Mouse (Mus musculus) MEL (cell line): ENCODE results near the gene Nos3. TPM values are rescaled to one million over a fixed set of nuclear protein-coding genes. Genes with fewer than 3 reads are reported as not detected.
"Not testable (repeated sequence)": the region's sequence is repeated elsewhere in the genome, so short reads cannot be mapped to it uniquely, and the experiment has no call there.

Source experiments
- DNase-seq: peaks from one replicate; pipeline ENCODE4 v3.0.0; 2011; ENCODE audit warnings: low read depth, low spot score
- H3K27ac ChIP-seq: 2 replicates; pipeline ENCODE4 v1.5.1; 2012; ENCODE audit warnings: low read depth, mild to moderate bottlenecking, control low read depth, low read length, moderate library complexity; ENCODE audit not compliant: control insufficient read depth
- H3K27me3 ChIP-seq, 2 experiments: fragments of 150-350 bp in 1 of 2; sonication (generic) in 1 of 2; 2 replicates each; pipeline ENCODE4 v1.6.1; 2012; ENCODE audit warnings: low read length in 2 of 2, mild to moderate bottlenecking in 2 of 2, improper control_type of control experiment in 1 of 2, moderate library complexity in 1 of 2; ENCODE audit not compliant: insufficient read depth in 2 of 2, control insufficient read depth in 1 of 2
- H3K36me3 ChIP-seq, 2 experiments: 2 replicates each; pipeline ENCODE4 v1.6.1; 2012 to 2014; ENCODE audit warnings: low read length in 2 of 2, improper control_type of control experiment in 1 of 2, inconsistent platforms in 1 of 2, mild to moderate bottlenecking in 1 of 2; ENCODE audit not compliant: insufficient read depth in 2 of 2, control insufficient read depth in 1 of 2
- H3K4me1 ChIP-seq, 2 experiments: fragments of 150-350 bp in 1 of 2; sonication (generic) in 1 of 2; 2 replicates each; pipeline ENCODE4 v1.6.1; 2012; ENCODE audit warnings: low read length in 2 of 2, improper control_type of control experiment in 1 of 2, mild to moderate bottlenecking in 1 of 2; ENCODE audit not compliant: insufficient read depth in 2 of 2, control insufficient read depth in 1 of 2
- H3K4me3 ChIP-seq, 2 experiments: fragments of 150-350 bp in 1 of 2; sonication (generic) in 1 of 2; 2 replicates each; pipeline ENCODE4 v1.5.1; 2012; ENCODE audit warnings: low read depth in 2 of 2, low read length in 2 of 2, mild to moderate bottlenecking in 2 of 2, moderate library complexity in 2 of 2, control low read depth in 1 of 2, improper control_type of control experiment in 1 of 2; ENCODE audit not compliant: control insufficient read depth in 1 of 2, insufficient read depth in 1 of 2
- H3K79me2 ChIP-seq: 2 replicates; pipeline ENCODE4 v1.6.1; 2012; ENCODE audit warnings: mild to moderate bottlenecking, low read length, moderate library complexity; ENCODE audit not compliant: control insufficient read depth, poor library complexity, insufficient read depth
- H3K9ac ChIP-seq: 2 replicates; pipeline ENCODE4 v1.6.1; 2012; ENCODE audit warnings: low read depth, mild to moderate bottlenecking, control low read depth, low read length, moderate library complexity; ENCODE audit not compliant: control insufficient read depth, poor library complexity, severe bottlenecking
- H3K9me3 ChIP-seq: fragments of 150-350 bp; sonication (generic); replicated peaks from 2 replicates; pipeline ENCODE4 v1.6.1; 2012; ENCODE audit warnings: mild to moderate bottlenecking, low read length, improper control_type of control experiment, moderate library complexity; ENCODE audit not compliant: insufficient read depth
- BHLHE40 ChIP-seq: IDR thresholded peaks from 2 replicates; pipeline ENCODE4 v1.6.1; 2012; ENCODE audit warnings: low read depth, mild to moderate bottlenecking, inconsistent platforms, low read length, improper control_type of control experiment, borderline replicate concordance
- CTCF ChIP-seq, 3 experiments: IDR thresholded peaks in 2 of 3; conservative IDR thresholded peaks in 1 of 3; 2 replicates each; pipeline ENCODE4 v1.5.1; 2011 to 2012; ENCODE audit warnings: low read length in 3 of 3, low read depth in 2 of 3, mild to moderate bottlenecking in 2 of 3, improper control_type of control experiment in 1 of 3, inconsistent platforms in 1 of 3, mixed read lengths in 1 of 3, moderate library complexity in 1 of 3; ENCODE audit not compliant: control insufficient read depth in 1 of 3, insufficient read depth in 1 of 3, poor library complexity in 1 of 3, severe bottlenecking in 1 of 3
- ELF1 ChIP-seq: IDR thresholded peaks from 2 replicates; pipeline ENCODE4 v1.6.1; 2014; ENCODE audit warnings: low read depth, mild to moderate bottlenecking, inconsistent platforms, low read length, improper control_type of control experiment, moderate library complexity
- EP300 ChIP-seq, 2 experiments: IDR thresholded peaks; 2 replicates each; pipeline ENCODE4 v1.6.1; 2011; ENCODE audit warnings: improper control_type of control experiment in 2 of 2, low read length in 2 of 2, low read depth in 1 of 2, mild to moderate bottlenecking in 1 of 2
- JUND ChIP-seq: IDR thresholded peaks from 2 replicates; pipeline ENCODE4 v1.6.1; 2011; ENCODE audit warnings: low read depth, mild to moderate bottlenecking, improper control_type of control experiment, low read length
- MAX ChIP-seq: IDR thresholded peaks from 2 replicates; pipeline ENCODE4 v1.6.1; 2011; ENCODE audit warnings: low read length, improper control_type of control experiment
- MYC ChIP-seq: IDR thresholded peaks from 2 replicates; pipeline ENCODE4 v1.6.1; 2011; ENCODE audit warnings: low read depth, mild to moderate bottlenecking, low read length, improper control_type of control experiment, moderate library complexity
- NRF1 ChIP-seq: IDR thresholded peaks from 2 replicates; pipeline ENCODE4 v1.6.1; 2014; ENCODE audit warnings: low read depth, mild to moderate bottlenecking, inconsistent platforms, low read length, improper control_type of control experiment, moderate library complexity; ENCODE audit not compliant: poor library complexity, insufficient read depth, severe bottlenecking
- POLR2A ChIP-seq, 2 experiments: IDR thresholded peaks; 2 replicates each; pipeline ENCODE4 v1.6.1; 2011 to 2012; ENCODE audit warnings: low read length in 2 of 2, mild to moderate bottlenecking in 2 of 2, control low read depth in 1 of 2, improper control_type of control experiment in 1 of 2, low read depth in 1 of 2, moderate library complexity in 1 of 2; ENCODE audit not compliant: control insufficient read depth in 1 of 2, insufficient read depth in 1 of 2, poor library complexity in 1 of 2
- POLR2AphosphoS2 ChIP-seq: IDR thresholded peaks from 2 replicates; pipeline ENCODE4 v1.6.1; 2011; ENCODE audit warnings: low read length, improper control_type of control experiment
- RCOR1 ChIP-seq: IDR thresholded peaks from 2 replicates; pipeline ENCODE4 v1.6.1; 2012; ENCODE audit warnings: low read depth, mild to moderate bottlenecking, inconsistent platforms, low read length, improper control_type of control experiment
- SIN3A ChIP-seq: IDR thresholded peaks from 2 replicates; pipeline ENCODE4 v1.6.1; 2012; ENCODE audit warnings: low read length, improper control_type of control experiment, inconsistent platforms
- TBP ChIP-seq: IDR thresholded peaks from 2 replicates; pipeline ENCODE4 v1.8.0; 2011; ENCODE audit warnings: low read depth, low read length, improper control_type of control experiment
- USF1 ChIP-seq: IDR thresholded peaks from 2 replicates; pipeline ENCODE4 v1.6.1; 2014; ENCODE audit warnings: low read depth, mild to moderate bottlenecking, inconsistent platforms, low read length, improper control_type of control experiment, moderate library complexity
- ZC3H11A ChIP-seq: IDR thresholded peaks from 2 replicates; pipeline ENCODE4 v1.6.1; 2012; ENCODE audit warnings: low read depth, mild to moderate bottlenecking, inconsistent platforms, low read length, improper control_type of control experiment
- ZKSCAN1 ChIP-seq: IDR thresholded peaks from 2 replicates; pipeline ENCODE4 v1.6.1; 2012; ENCODE audit warnings: low read depth, mild to moderate bottlenecking, inconsistent platforms, low read length, improper control_type of control experiment, moderate library complexity
- ZNF384 ChIP-seq: IDR thresholded peaks from 2 replicates; pipeline ENCODE4 v1.6.1; 2012; ENCODE audit warnings: low read depth, mild to moderate bottlenecking, inconsistent platforms, low read length, improper control_type of control experiment
- polyA plus RNA-seq, 2 experiments: library from polyadenylated mRNA; stranded (reverse) in 1 of 2; unstranded in 1 of 2; fragments of >175 nt in 1 of 2; fragments of >200 nt in 1 of 2; gene quantifications; 2 replicates each; pipeline versions ENCODE4 v1.2.1 to v1.2.4; 2012; ENCODE audit warnings: low replicate concordance in 2 of 2, low read depth in 1 of 2; ENCODE audit not compliant: insufficient read length in 2 of 2, insufficient read depth in 1 of 2, missing spikeins in 1 of 2
- total RNA-seq: library from RNA; depleted of rRNA; stranded (reverse); fragments of 300-350 nt; gene quantifications from 2 replicates; pipeline ENCODE4 v1.2.3, GENCODE M21; 2012

Nos3 gene
- total and polyA plus RNA-seq, 3 experiments = 3.9 to 6.2 TPM; not detected in 1

DNA sequence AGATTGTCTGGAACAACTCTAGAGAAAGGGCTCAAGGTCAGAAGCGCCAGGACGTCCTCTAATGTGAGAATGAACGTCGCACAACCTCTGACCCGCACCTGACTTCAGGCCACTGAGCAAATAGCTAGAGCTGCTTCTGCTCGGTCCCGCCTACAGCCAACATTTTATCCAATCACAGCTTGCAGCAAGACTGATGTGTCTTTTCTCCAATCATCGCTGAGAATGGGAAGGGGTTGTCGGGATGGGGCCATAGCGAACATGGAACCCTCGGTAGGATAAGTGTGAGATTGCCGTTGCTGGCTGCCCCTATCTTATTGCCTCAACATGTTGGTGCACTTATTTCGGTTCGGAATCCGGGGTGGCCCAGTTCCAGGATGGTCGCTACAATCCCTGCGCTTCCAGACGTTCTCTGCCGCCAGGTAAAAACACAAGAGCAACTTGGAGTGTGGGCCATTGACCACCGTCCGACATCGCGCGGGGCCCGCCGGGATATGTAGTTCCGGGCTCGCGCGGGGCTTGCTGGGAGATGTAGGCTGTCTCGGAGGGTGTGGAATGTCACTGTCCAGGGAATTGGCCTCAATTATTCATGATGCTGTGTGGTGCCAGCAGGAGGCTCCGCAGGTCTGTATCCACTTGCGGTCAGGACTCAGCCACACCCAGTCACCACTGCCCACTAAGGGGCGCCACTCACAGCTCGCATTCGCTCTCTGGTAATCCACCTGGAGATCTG, 29.7 kb downstream of the Nos3 start (continued):
- TF ChIP-seq JUND (0 out of 2 replicates have a peak, but pooled peaks have one; percentile 18), ZKSCAN1 (no peak), ELF1 (peak; percentile 37; the same call in 1 of the 2 replicates), CTCF (IDR thresholded peaks at IDR 0.05 in 2 of 3, conservative IDR thresholded peaks at IDR 0.05 in 1 of 3; ENCODE audit: control insufficient read depth in 1 of 3, insufficient read depth in 1 of 3, low read depth in 2 of 3, low read length in 3 of 3, poor library complexity in 1 of 3, severe bottlenecking in 1 of 3) (peak; percentile 44 to 63 (median 55); a peak in 5 of 6 replicates), POLR2A (IDR thresholded peaks at IDR 0.05; ENCODE audit: control insufficient read depth in 1 of 2, insufficient read depth in 1 of 2, low read depth in 1 of 2, low read length in 2 of 2, poor library complexity in 1 of 2) (peak; percentile 64 to 87), MAX (peak; percentile 62), SIN3A (peak; percentile 78)

DNA sequence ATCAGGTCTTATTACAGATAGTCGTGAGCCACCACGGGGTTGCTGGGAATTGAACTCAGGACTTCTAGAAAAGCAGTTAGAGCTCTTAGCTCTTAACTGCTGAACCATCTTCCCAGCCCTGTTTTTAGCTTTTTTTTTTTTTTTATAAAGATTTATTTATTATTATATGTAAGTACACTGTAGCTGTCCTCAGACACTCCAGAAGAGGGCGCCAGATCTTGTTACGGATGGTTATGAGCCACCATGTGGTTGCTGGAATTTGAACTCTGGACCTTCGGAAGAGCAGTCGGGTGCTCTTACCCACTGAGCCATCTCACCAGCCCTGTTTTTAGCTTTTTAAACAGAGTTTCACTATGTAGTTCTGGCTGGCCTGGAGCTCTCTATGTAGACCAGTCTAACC, 31.6 kb downstream of the Nos3 start:
- TF ChIP-seq CTCF (IDR thresholded peaks at IDR 0.05 in 2 of 3, conservative IDR thresholded peaks at IDR 0.05 in 1 of 3; ENCODE audit: control insufficient read depth in 1 of 3, insufficient read depth in 1 of 3, low read depth in 2 of 3, low read length in 3 of 3, poor library complexity in 1 of 3, severe bottlenecking in 1 of 3) (peak in 2 of 3 experiments; percentile 18 to 22; a peak in 2 of 6 replicates), ZNF384 (peak; percentile 72), TBP (peak; percentile 26; the same call in 1 of the 2 replicates)
- TF ChIP-seq, all 39 proteins: peak for 3; not testable (repeated sequence) for 36

DNA sequence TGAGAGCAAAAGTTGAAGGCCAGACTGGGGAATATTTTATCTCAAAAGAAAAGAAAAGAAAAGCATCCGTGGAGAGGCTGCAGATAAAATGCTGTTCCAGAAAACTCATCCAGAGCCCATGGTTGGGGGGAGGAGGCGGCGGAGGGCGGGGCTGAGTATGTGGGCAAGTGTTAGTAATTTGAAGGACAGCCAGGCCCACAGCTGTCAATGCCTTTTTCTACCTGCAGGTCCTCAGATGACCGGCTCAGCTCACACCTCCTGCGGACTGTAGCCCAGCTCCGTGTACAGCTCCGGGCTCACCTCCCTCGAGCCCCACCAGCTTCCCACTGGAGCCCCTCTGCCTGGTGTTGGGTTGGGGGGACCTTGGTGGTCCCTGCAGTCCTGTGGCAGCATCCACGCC, 35.1 kb downstream of the Nos3 start:
- Histone ChIP-seq H3K9ac (no peak overlapping the region), H3K4me1 (peaks cover 12 to 18% of the 10 kb centered on the region in 2 experiments), H3K27me3 (no peaks in the 10 kb centered on the region), H3K79me2 (peaks cover 2% of the 10 kb centered on the region), H3K4me3 (no peak overlapping the region), H3K27ac (no peak overlapping the region), H3K9me3 (no peaks in the 10 kb centered on the region)
- DNase-seq = no peak
- no peak for TF ChIP-seq BHLHE40
- no peak for TF ChIP-seq MYC
- no peak for TF ChIP-seq RCOR1
- TF ChIP-seq EP300 (IDR thresholded peaks at IDR 0.05; ENCODE audit: low read depth in 1 of 2, low read length in 2 of 2) = no peak
- no peak for TF ChIP-seq POLR2AphosphoS2
- no peak for TF ChIP-seq TBP
- no peak for TF ChIP-seq USF1
- TF ChIP-seq ZC3H11A = no peak
- no peak for TF ChIP-seq NRF1
- TF ChIP-seq, all 39 proteins: peak for 0
- peaks cover 2 to 18% of the 10 kb centered on the region in 2 experiments; a peak in 3 of 4 replicates for H3K36me3 ChIP-seq

More for the DNA sequence above, 31.6 kb downstream of the Nos3 start:
- not testable (repeated sequence) for H3K9me3 ChIP-seq, H3K27ac ChIP-seq, DNase-seq, H3K4me3 ChIP-seq, H3K27me3 ChIP-seq, H3K9ac ChIP-seq, H3K79me2 ChIP-seq
- Histone ChIP-seq H3K4me1 (peaks cover 10 to 14% of the 10 kb centered on the region in 2 experiments), H3K36me3 (peaks cover 2 to 15% of the 10 kb centered on the region in 2 experiments; a peak in 3 of 4 replicates)
